Mouse (Mus musculus): ENCODE data around the gene Prokr1. TPM values are rescaled to one million over a fixed set of nuclear protein-coding genes. Genes with fewer than 3 reads are reported as not detected.

The Prokr1 gene
- polyA plus RNA-seq, 1 experiment from 2014 or later: 3.0 TPM

GRCm38 (mm10) chr6:87567686-87568593, 22.6 kb downstream of the Prokr1 start:
- Histone ChIP-seq H3K9me3 (no peaks in the 10 kb centered on the region), H3K27me3 (replicated peaks) (peaks cover 10% of the 10 kb centered on the region; the same call in 1 of the 2 replicates), H3K4me3 (no peak overlapping the region), H3K4me2 (no peak overlapping the region), H3K36me3 (no peaks in the 10 kb centered on the region), H3K4me1 (0 out of 2 replicates have a peak, but pooled peaks cover 2% of the 10 kb centered on the region), H3K9ac (no peak overlapping the region), H3K27ac (replicated peaks) (no peak overlapping the region)
- no peak for ATAC-seq (ENCODE audit: extremely low read depth, insufficient number of reproducible peaks, low FRiP score, low TSS enrichment)
- WGBS: 55% methylated on average over 9 of the region's 9 CpGs

DNA sequence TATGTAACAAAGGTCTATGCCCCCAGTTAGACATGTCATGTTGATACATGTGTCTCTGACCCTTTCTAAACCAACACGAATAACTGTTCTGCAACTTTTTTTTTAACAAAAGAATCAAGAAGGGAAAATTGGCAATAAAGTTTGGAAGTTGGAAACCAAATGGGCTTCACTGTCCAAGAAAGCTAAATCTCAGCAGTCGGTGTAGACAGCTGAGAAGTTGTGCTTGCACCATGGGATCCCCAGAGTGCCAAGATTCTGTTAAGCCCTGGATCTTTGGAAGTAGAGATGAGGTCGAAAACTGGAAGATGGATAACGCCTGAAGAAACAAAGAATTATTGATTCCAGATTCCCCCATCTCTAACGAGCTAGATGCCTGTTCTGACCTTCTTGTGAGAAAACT, 25.4 kb downstream of the Prokr1 start:
- Histone ChIP-seq H3K27me3 (replicated peaks) (peaks cover 10% of the 10 kb centered on the region; the same call in 1 of the 2 replicates), H3K9ac (no peak overlapping the region), H3K27ac (replicated peaks) (no peak overlapping the region), H3K36me3 (no peaks in the 10 kb centered on the region), H3K4me1 (0 out of 2 replicates have a peak, but pooled peaks cover 2% of the 10 kb centered on the region), H3K4me2 (no peak overlapping the region), H3K9me3 (no peaks in the 10 kb centered on the region), H3K4me3 (no peak overlapping the region)
- ATAC-seq (ENCODE audit: extremely low read depth, insufficient number of reproducible peaks, low FRiP score, low TSS enrichment): no peak
- 69% methylated on average over 5 of the region's 5 CpGs for WGBS

DNA sequence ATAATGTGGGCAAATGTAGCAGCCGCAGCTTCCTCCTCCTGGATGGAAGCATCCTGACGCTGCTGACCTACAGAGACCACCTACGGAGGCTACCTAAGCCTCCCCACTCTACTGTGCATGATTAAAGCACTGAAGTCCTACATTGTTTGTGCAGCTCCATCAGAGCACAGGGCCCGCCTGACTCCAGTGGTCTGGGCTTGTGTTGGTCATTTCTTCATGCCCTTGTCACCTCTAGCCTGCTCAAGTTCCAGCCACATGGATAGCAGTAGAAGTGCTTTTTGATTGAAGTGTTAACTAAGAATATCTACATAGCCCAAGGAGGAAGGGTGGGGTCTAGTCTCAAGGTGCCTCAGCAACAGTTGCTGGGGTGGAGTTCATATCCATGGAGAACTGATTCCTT, 26.2 kb downstream of the Prokr1 start:
- no peaks in the 10 kb centered on the region for H3K9me3 ChIP-seq
- H3K4me1 ChIP-seq: 0 out of 2 replicates have a peak, but pooled peaks cover 2% of the 10 kb centered on the region
- WGBS: 85% methylated on average over 4 of the region's 4 CpGs
- H3K36me3 ChIP-seq: no peaks in the 10 kb centered on the region
- no peak overlapping the region for H3K4me2 ChIP-seq
- no peak for ATAC-seq (ENCODE audit: extremely low read depth, insufficient number of reproducible peaks, low FRiP score, low TSS enrichment)
- H3K9ac ChIP-seq: no peak overlapping the region
- peaks cover 5% of the 10 kb centered on the region; the same call in 1 of the 2 replicates for H3K27me3 ChIP-seq (replicated peaks)
- H3K27ac ChIP-seq (replicated peaks): no peak overlapping the region
- H3K4me3 ChIP-seq: no peak overlapping the region

DNA sequence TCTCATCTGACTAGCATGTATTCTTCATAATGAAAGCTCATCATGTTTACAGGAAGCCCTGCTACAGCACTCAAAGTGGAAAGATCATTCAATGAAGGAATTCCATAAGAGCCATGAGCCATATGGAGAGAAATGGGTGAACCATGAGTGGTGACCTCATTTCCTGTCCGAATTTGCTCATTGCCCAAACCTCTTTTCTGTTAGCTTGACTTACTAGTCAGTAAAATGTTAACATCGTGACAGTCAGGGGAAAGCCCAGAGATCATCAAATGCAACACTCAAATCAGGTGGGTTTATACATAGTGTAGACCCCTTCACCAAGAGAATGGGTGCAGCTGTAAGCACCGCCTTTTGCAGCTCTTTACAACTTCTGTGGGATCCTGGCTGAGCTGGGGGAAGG, 36.8 kb downstream of the Prokr1 start:
- no peak overlapping the region for H3K4me2 ChIP-seq
- 64% methylated on average over 3 of the region's 3 CpGs for WGBS
- no peaks in the 10 kb centered on the region for H3K27me3 ChIP-seq (replicated peaks)
- no peak for ATAC-seq (ENCODE audit: extremely low read depth, insufficient number of reproducible peaks, low FRiP score, low TSS enrichment)
- H3K36me3 ChIP-seq: no peaks in the 10 kb centered on the region
- H3K27ac ChIP-seq (replicated peaks): no peak overlapping the region
- no peaks in the 10 kb centered on the region for H3K4me1 ChIP-seq
- H3K9ac ChIP-seq: no peak overlapping the region
- H3K9me3 ChIP-seq: no peaks in the 10 kb centered on the region
- H3K4me3 ChIP-seq: no peak overlapping the region

GRCm38 (mm10) chr6:87552054-87552807, 38.3 kb downstream of the Prokr1 start:
- no peaks in the 10 kb centered on the region for H3K36me3 ChIP-seq
- H3K4me3 ChIP-seq: no peak overlapping the region
- 33% methylated on average over 7 of the region's 7 CpGs for WGBS
- H3K4me2 ChIP-seq: no peak overlapping the region
- H3K27ac ChIP-seq (replicated peaks): no peak overlapping the region
- H3K9ac ChIP-seq: no peak overlapping the region
- H3K9me3 ChIP-seq: no peaks in the 10 kb centered on the region
- no peaks in the 10 kb centered on the region for H3K27me3 ChIP-seq (replicated peaks)
- ATAC-seq (ENCODE audit: extremely low read depth, insufficient number of reproducible peaks, low FRiP score, low TSS enrichment): no peak
- no peaks in the 10 kb centered on the region for H3K4me1 ChIP-seq

- Histone ChIP-seq H3K27ac (replicated peaks) (no peak overlapping the region), H3K4me3 (no peak overlapping the region), H3K36me3 (no peaks in the 10 kb centered on the region), H3K27me3 (replicated peaks) (0 out of 2 replicates have a peak, but pooled peaks cover 2% of the 10 kb centered on the region), H3K9me3 (peaks cover 9% of the 10 kb centered on the region), H3K4me2 (no peak overlapping the region), H3K9ac (no peak overlapping the region), H3K4me1 (no peaks in the 10 kb centered on the region)
- no peak for ATAC-seq (ENCODE audit: extremely low read depth, insufficient number of reproducible peaks, low FRiP score, low TSS enrichment)
- 82% methylated on average over 7 of the region's 7 CpGs for WGBS
Observed at GRCm38 (mm10) chr6:87547836-87548235, 42.7 kb downstream of the Prokr1 start.

DNA sequence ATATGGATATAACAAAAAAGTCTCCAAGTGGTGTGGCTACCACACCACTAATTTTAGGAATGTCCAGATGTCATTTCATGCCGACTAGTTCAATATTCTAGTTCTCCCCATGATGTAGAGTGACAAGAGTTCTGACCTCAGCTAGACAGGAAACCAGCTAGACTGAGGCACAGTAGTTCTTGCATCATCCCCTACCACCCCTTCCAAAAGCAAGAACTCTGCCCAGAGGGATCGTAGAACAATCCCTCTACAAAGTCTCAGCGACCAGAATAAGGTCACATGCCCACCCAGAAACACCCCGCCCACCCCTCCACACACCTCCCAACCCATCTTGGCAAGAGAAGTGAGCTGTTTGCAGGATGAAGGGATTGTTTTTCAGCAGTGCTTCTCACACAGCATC, 43.1 kb downstream of the Prokr1 start:
- Histone ChIP-seq H3K9ac (no peak overlapping the region), H3K27me3 (replicated peaks) (0 out of 2 replicates have a peak, but pooled peaks cover 2% of the 10 kb centered on the region), H3K27ac (replicated peaks) (no peak overlapping the region), H3K4me2 (no peak overlapping the region), H3K9me3 (peaks cover 9% of the 10 kb centered on the region), H3K4me1 (no peaks in the 10 kb centered on the region), H3K4me3 (no peak overlapping the region), H3K36me3 (no peaks in the 10 kb centered on the region)
- ATAC-seq (ENCODE audit: extremely low read depth, insufficient number of reproducible peaks, low FRiP score, low TSS enrichment): no peak
- WGBS: 73% methylated on average over 4 of the region's 4 CpGs

GRCm38 (mm10) chr6:87545331-87546217, 45.0 kb downstream of the Prokr1 start:
- peaks cover 9% of the 10 kb centered on the region for H3K9me3 ChIP-seq
- WGBS: 76% methylated on average over 1 of the region's 1 CpGs
- H3K4me1 ChIP-seq: peaks cover 5% of the 10 kb centered on the region; the same call in 1 of the 2 replicates
- peaks cover 6% of the 10 kb centered on the region; the same call in 1 of the 2 replicates for H3K27me3 ChIP-seq (replicated peaks)
- H3K9ac ChIP-seq: no peak overlapping the region
- H3K4me3 ChIP-seq: no peak overlapping the region
- no peak for ATAC-seq (ENCODE audit: extremely low read depth, insufficient number of reproducible peaks, low FRiP score, low TSS enrichment)
- H3K36me3 ChIP-seq: no peaks in the 10 kb centered on the region
- no peak overlapping the region for H3K4me2 ChIP-seq
- H3K27ac ChIP-seq (replicated peaks): no peak overlapping the region

- H3K4me2 ChIP-seq: no peak overlapping the region
- 18% methylated on average over 9 of the region's 9 CpGs for WGBS
- H3K4me1 ChIP-seq: peaks cover 5% of the 10 kb centered on the region; the same call in 1 of the 2 replicates
- H3K9me3 ChIP-seq: peaks cover 9% of the 10 kb centered on the region
- H3K9ac ChIP-seq: no peak overlapping the region
- H3K36me3 ChIP-seq: no peaks in the 10 kb centered on the region
- ATAC-seq (ENCODE audit: extremely low read depth, insufficient number of reproducible peaks, low FRiP score, low TSS enrichment): no peak
- peaks cover 26% of the 10 kb centered on the region for H3K27me3 ChIP-seq (replicated peaks)
- H3K4me3 ChIP-seq: no peak overlapping the region
- no peak overlapping the region for H3K27ac ChIP-seq (replicated peaks)
Observed at GRCm38 (mm10) chr6:87542027-87542426, 48.5 kb downstream of the Prokr1 start.

DNA sequence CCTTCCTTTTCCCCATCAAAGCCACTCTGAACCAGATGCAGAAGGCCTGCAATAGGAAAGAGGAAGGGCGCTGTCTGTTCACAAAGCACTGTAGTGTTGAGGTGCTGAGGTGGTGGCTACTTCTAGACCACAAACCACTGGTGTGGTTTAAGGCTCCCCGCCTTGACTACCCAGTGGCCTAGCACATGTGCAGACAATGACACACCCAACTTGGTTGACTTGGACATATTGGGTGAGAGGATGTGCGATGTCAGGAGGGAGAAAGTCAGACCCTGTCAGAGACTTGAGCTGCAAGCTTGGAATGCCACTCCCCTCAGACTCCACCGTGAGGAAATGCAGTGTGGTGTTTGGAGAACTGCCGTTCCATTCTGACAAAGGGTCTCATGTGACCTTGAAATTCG, 49.4 kb downstream of the Prokr1 start:
- peaks cover 5% of the 10 kb centered on the region; the same call in 1 of the 2 replicates for H3K4me1 ChIP-seq
- no peak overlapping the region for H3K4me3 ChIP-seq
- 62% methylated on average over 6 of the region's 6 CpGs for WGBS
- peaks cover 4% of the 10 kb centered on the region for H3K9me3 ChIP-seq
- peaks cover 29% of the 10 kb centered on the region for H3K27me3 ChIP-seq (replicated peaks)
- H3K36me3 ChIP-seq: no peaks in the 10 kb centered on the region
- no peak overlapping the region for H3K9ac ChIP-seq
- H3K27ac ChIP-seq (replicated peaks): no peak overlapping the region
- ATAC-seq (ENCODE audit: extremely low read depth, insufficient number of reproducible peaks, low FRiP score, low TSS enrichment): no peak
- no peak overlapping the region for H3K4me2 ChIP-seq
